Mouse (Mus musculus): Measurements from ENCODE around the gene Anks1b.

The Anks1b gene

DNA sequence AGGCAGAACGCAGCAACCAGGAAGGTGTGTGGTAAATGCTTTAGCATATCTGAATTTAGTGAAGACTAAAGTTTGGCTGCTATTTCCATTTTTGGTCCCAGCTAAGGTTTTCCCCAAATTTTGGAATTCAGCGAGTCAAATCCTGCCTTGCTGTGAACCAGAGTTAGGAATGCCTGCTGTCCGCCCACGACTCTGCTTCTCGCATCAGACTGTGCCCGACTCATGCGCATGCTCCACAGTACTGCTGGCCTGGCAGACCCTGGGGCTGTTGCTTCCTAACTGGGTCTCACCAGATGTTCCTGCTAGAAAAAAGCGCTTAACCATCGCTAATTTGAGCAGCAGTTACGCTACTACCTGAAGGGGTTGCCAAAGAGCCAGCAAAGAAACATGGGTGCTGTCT lies 801.1 kb downstream of the Anks1b start:
- CTCF ChIA-PET = no interaction called here

DNA sequence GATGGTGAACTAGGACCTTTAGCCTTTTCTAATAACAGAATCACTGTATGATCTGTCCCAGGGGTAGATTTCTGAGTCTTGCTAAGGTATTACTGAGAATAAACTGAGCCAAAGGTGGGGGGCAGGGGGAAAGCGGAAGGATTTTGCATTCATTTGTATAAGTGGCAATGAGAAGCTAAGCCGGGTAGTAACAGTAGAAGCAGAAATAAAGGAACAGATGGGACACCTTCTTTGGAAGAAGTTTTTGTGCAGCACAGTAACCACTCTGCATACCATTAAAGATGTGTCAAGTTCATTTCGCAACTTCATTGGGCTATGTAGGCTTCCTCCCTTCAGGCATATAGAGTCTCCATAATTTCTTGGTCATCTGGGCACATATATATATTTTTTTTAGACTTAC lies 804.1 kb downstream of the Anks1b start:
- CTCF ChIA-PET = no interaction called here

DNA sequence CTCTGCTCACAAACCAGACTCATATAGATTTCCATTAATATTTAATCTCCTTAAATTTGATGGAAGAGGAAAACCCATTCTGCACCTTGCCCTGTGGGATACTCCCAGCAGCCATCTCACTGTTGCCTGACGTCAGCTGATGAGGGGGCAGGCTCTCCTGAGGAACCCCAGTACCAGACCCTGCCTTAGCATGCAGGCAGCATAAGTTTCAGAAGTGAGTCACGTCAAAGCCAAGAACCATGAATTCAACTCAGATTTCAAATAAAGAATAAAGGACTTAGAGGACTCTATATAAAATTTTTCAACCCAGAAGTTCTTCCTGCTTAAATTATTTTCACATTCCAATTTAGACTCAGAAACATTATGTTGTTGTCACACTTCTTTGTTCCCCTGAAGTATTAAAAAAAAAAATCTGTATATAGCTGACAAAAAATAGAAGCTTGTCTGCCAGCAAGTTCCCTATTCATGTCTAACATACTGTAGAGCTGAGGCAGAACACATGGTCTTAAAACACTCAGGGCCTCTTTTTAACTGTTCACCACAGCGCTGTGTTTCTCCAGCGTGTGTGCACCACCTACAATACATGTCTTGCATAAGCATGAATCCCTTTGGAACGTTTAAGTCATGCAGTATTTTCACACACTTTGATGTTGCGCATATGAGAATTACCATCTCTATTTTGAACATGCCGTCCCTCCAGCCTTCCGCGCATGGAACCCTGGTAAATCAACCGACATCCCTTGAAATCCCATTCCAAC lies 806.6 kb downstream of the Anks1b start:
- CTCF ChIA-PET = no interaction called here

DNA sequence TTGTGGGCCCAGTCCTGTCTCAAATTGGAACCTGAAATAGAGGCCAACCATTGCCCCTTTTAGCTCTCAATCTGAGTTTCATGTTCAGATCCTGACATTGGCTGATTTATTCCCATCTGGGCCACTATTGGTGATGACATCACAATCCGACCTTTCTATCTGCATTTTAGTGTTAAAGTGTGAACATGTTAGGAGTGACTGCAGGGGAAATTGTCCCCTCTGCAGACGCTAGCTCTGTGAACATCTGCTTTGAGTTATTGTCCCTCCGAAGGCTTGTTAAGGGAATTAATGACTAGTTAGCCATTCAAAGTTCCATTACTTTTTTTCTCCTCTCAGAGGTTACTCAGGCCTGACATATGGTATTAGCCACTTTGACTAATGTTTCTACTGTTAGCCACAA lies 810.5 kb downstream of the Anks1b start:
- CTCF ChIA-PET = no interaction called here

DNA sequence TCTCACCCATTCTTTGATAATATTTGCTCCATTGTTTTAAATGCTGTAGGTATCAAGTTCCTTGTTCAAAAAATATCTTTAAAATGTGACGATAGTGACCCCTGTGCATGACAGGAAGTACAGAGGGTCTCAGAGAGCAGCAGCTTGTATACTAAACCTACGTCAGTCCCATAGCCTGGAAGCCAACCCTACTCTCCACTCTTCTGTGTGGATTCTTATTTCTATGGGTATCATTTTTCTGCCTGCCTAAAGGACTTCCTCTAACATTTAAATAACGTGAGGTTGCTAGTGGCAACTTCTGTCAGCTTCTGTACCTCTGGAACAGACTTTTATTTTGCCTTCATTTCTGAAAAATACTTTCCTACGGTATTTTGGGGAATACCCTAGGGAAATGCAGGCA lies 812.1 kb downstream of the Anks1b start:
- CTCF ChIA-PET = no interaction called here

DNA sequence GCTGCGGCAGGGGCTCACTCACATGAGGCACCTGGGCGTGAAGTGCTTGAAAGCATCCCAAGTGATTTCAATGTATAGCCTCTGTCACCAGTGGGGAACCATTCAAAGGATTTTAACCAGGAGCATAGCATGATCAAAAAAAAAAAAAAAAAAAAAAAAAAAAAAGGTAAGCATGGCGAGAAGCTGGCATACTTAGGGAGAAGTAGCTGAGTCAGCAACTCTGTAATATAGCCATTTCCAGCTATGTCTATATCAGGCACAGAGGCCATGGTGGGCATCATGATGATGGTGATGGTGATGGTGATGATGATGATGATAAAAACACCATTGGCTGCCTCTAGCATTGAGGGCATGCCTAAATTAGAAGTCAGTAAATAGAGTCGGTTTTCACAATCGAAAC lies 814.8 kb downstream of the Anks1b start:
- CTCF ChIA-PET = no interaction called here

DNA sequence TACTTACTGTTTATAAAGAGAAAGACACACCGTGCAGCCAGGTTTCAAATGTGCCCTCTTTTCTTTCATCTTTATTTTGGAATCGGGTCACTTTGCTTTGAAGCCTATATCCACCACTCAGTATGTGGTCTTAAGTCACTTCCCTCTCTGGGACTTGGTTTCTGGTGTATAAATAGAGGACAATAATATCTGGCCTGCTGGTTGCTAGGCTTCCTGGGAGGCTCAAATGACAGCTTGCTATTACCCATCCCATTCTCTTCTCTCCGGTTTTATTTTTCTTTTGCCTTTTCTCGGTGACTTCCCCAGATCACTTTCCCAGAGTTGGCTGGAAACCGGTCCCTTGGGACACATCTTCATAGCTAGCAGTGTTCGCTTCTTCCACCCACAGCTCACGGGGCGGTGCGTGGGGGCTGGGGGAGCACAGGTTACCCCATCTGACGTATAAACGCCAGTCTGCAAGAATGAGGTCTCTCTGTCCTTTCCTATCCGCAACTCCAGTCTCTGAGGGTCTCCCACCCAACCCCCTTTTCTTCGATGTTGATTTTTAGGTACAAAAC lies 815.5 kb downstream of the Anks1b start:
- CTCF ChIA-PET = no interaction called here

DNA sequence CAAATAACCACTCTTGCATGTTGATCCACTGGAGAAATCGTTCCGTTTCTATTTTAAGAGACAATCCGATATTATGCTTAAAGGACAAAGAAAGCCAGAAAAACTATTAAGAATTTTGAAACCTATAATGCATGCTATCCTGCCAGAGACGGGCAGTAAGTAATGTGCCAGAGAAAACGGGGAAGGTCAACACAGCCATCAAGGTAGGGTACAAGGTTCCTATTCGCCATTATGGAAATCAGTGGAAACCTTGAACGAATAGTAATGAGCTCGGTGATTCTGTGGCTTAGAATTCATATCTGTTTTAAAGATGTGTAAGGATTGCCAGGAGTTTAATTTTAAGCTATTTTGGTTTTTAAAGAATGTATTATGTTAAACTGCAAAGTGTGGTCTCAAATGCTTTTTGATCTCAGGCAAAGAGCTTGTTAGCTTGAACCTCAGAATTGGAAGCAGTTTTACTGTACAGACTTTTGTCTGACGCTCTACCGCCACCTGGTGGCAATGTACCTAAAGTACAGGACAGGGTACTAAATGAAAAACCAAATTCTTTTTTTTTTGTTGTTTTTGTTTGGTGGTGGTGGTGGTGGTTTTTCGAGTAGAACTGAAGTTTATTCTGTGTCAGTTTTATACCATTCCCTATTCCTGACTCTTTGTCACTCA lies 816.7 kb downstream of the Anks1b start:
- CTCF ChIA-PET = interaction anchor here (0.7 kb wide), 1 partner anchor 375 kb away, joined by 4 read pairs; no protein-coding TSS in a partner anchor

DNA sequence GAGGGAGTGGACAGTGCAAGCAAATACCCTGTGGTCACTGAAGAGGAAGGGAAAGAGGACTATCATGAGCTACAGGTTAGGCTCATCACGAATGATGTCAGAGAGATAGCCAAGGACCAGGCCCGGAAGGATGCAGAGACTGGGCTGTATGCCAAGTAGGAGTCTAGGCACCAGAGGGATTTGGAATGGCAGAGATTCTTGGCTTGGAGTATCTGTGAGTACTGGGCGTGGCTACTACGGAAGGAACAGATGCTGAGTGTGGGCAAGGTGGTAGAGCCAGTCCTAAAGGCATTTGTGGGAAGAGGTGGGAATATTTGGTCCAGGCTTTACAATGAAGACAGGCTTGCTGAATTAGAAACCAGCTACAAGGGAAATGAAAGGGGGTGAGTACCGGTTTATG lies 823.4 kb downstream of the Anks1b start:
- CTCF ChIA-PET = no interaction called here

DNA sequence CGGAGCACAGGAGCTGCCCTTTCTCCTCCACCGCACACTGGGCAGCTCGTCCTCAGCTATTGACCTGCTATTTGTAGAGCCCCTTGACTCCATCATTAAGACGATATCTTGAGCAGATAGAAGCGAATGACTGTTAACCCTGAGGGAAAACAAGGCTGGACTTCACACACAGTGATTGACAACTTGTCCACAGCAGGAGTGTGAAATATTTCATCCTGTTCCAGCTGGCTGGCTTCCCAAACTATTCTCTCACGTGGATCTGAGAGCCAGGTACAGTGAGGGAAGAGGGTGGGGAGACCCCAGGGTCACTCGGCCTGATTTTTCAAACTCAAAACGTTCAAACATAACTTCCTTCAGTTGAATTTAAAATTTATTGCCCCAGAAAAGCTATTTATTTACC lies 824.1 kb downstream of the Anks1b start:
- CTCF ChIA-PET = no interaction called here

DNA sequence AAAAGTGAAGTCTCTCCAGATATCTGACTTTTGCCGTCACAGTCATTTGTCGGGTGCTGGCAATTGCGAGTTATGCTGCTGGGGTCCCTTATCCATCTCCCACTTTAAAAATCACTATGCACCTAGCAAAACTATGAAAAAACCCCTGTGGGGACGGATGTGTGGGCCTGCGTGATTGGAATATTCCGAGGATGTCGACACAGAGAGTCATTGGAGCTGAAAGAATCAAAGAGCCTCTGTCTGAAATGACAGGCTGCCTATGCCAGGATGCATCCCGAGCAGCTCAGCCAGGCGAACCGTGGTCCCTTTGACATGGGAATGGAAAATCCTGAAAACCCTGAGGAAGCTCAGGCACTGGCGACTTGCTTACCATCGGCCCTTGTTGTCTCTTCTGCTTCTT lies 825.9 kb downstream of the Anks1b start:
- CTCF ChIA-PET = no interaction called here

DNA sequence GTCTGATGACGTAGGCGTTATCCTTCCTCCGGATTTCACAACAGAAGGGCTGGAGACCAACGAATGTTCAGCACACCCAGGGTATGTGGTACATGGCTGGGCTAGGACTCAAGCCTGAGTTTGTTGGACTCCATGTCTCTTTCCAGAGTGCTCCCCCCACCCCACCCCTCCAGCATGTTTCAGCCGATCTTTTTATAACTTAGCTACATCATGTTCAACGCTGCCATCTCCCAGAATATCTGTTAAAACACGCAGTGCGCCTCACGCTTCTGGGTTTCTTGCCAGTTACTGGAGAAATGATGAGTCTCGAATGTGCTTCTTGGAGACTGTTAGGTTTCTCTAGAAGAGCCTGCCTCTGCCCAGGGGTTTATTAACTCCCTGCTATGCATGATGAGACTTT lies 831.3 kb downstream of the Anks1b start:
- CTCF ChIA-PET = interaction anchor here (0.6 kb wide), 1 partner anchor 397 kb away, joined by 3 read pairs; no protein-coding TSS in a partner anchor

DNA sequence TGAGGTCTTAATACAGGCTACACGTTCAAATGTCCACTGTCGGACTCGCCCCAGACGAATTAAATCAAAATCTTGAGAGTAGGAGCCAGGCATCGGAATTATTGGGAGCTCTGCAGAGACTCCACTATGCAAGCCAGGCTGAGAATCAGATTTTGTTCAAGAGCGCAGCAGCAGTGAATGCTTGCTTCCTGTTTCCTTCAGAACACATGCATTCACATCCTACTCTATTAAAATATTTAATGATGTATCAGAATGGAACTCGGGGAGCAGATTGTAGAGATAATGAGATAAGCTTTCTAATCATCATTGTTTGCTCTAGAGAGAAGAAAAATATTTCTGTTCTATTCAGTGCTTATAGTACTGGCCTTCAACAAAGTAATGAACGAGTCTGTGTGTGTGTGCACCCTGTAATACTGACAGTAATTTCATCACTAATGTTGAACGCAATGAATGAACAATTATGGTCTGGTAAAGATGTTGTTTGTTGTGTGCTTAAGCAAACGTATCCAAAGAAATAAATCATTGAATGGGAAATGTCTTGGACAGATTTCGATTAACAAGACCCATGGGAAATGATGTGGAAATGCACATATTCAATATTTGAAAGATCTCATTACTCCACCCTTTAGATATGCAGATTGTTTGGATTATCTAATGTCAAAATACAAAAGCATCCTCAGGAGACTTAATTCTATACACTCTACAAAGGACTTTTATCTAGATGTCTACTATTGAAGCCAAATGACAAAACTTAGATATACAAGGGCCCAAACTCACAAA lies 835.7 kb downstream of the Anks1b start:
- CTCF ChIA-PET = no interaction called here

DNA sequence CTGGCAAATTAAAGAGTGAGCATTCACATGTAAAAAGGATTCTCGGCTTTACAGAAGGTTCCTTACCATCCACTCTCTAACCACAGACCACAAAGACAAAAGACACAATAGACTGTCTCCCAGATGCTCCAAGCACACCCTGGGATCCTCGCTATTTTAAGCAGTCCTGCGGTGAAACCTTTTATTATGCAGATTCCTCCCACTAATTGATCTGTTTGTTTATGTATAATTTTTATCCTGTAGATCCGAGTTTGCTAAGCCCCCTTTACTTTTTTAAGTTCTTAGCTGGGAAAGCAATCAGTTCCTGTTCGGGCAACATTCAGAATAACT lies 836.3 kb downstream of the Anks1b start:
- CTCF ChIA-PET = no interaction called here

DNA sequence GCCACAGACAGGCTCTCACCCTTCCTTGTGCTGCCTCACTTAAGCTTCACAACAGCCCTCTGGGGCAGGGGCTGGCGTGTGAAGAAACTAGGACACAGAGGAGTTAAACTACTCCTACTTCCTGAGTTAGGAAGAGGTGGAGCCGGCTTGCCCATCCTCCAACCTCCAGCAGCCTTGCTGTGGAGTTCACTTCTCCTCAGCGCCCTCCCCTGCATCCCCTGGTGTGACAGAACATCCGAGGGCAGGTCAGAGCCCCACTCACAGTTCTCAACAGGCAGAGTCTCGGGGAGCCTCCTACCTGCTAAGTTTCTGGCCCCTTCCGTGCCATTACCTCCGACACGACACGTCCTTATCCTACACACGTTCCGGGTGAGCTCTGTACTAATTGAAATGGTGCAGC lies 844.7 kb downstream of the Anks1b start:
- CTCF ChIA-PET = no interaction called here

DNA sequence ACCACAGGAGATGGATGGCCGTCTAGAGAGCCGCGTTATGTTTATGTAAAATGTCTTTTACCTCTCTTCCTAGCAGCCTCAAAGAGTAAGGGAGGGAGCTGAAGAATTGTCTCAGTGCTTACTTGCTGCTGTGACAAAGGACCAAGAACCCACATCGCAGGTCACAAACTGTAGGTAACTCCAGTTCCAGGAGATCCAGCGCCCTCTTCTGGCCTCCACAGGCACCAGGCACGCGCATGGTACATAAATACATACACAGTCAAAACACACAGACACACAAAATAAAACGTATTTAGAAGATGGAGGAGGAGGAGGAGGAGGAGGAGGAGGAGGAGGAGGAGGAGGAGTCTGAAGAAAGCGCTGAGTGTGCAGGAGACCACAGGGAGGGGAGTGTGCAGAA lies 845.4 kb downstream of the Anks1b start:
- CTCF ChIA-PET = interaction anchor here (0.7 kb wide), 1 partner anchor 9 kb away, joined by 13 read pairs; no protein-coding TSS in a partner anchor

DNA sequence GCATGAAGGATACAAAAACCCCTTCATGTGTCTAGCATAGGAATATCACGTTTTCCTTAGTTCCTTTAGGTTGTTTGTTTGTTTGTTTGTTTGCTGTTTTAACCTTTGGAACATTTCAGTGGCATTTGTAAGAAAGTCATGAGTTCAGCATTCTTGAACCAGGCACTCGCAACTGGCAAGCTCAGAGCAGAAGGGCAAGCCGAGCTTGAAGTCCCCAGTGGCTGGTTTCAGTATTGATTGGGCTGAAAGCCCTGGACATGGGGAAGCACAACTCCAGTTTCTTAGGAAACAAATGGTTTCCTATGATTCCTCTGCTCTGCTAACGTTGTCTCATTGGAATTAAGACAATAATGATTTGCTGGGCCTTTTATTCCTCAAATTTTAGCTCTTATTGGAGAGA lies 846.7 kb downstream of the Anks1b start:
- CTCF ChIA-PET = no interaction called here

DNA sequence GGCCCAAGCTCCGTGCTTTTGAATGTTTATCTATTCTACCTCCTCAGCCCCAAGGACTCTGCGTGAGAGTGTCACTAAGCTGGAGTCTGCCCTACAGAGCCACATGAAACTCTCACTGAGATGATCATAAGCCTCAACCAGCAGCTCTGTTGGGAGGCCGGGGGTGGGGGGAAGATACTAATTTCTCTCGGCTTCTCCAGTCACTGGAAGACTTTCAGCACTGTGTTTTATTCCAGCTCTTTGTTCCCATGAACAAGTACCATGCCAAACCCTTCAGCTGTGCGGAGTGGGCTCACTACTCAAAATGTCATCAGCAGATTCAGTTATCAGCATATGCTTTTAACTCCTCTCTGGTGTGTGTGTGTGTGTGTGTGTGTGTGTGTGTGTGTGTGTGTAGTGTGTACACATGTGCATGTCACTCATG lies 849.8 kb downstream of the Anks1b start:
- CTCF ChIA-PET = no interaction called here

DNA sequence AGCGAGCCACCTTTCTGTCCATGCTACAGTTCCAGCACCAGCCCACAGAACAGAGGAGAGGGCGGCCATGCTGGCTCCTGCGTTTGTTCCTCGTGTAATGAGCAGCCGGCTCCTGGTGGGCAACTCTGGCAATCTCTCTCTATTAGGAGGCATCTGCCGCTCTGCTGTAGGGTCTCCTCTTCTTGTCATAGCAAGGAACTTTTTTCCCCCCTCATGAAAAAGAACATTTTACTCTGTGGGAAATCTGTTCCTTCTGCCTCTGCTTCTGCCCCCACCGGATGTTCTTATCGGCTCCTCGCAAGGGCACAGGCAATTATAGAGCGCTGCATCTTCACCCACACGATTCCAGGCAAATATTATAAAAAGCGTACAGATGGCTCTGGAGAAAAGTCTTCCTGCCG lies 850.6 kb downstream of the Anks1b start:
- CTCF ChIA-PET = no interaction called here

DNA sequence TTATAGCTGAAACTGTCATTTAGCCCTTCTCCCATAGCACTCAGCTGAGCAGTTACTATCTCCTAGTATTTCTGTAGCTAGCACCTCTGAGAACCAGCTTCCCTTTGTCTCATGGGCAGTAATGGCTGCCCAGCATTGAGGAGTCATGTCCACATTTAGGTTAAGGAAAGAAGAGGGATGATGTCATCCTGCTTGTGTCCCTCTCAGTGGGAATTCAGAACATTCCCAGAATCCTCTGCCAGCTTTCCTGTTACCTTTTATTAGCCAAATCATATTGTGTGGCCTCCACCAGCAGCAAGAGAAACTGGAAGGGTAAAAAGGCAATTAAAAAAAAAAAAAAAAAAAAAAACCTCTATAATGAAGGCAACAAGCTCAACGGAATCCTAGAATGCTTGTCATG lies 851.6 kb downstream of the Anks1b start:
- CTCF ChIA-PET = no interaction called here

DNA sequence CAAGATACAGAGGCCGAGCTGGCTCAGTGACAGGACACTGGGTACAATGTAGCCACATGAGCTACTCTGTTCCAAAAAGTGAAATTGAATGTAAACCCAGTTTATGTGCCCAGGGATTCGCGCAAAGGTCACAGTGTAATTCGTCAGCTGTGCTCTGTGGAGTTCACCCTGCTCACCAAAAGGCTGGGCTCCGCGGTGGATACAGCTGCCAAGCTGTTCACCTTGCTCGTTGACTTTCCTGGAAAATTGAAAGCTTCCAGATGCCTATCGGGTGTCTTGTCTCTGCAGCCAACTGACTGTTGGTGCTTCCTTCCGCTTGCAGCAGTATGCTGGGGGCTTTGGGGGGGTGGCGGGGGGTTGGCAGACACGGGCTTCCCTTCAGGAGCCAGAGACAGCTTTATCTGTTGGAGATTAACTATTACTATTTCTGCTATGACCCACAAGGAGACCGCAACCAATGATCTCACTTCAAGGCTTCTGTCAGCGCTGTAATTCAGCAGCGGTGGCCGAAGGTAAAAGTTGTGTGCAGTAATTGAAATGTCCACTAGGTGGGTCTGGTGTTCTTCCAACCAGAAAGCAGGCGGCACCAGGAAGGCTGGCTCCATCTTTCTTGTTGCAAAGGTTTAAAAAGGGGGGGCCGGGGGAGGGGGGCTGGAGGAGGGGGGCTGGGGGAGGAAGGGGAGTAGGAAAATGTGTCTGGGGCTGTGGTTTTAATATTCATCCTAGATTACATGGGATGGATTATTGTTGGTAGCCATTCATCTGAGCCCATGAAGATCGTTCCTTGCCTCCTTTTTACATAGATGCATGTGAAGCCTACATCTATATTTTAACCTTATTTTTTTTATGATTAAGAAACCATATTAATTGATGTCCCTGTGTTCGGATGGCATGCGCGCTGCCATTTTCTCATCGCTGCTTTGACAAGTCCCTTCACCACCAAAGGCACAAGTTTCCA lies 855.4 kb downstream of the Anks1b start:
- CTCF ChIA-PET = interaction anchor here (0.6 to 1.8 kb wide), 4 partner anchors 46 to 417 kb away, joined by 3 to 21 read pairs (median 5); no protein-coding TSS in a partner anchor

Measured in spleen, embryonic (tissue).